Mouse (Mus musculus) monocyte, adult 2 months (primary cell): Measurements from ENCODE around the gene Gabrb1.

Experiments
- DNase-seq, 2 experiments: peaks; one replicate each; pipeline ENCODE4 v3.0.0; 2022; ENCODE audit warnings: low spot score in 2 of 2, low read depth in 1 of 2

Gabrb1 gene

GRCm38 (mm10) chr5:71657482-71658114, at the start of gene Gabrb1:
Gene Gabrb1 (plus strand): TSS chr5:71658113.
- no peak for DNase-seq

- DNase-seq, result no peak
These were observed 49.2 kb upstream of the Gabrb1 start for GRCm38 (mm10) chr5:71608735-71609134.

GRCm38 (mm10) chr5:71614311-71614710, 43.6 kb upstream of the Gabrb1 start:
- DNase-seq, result no peak

- DNase-seq, result no peak
These were observed 41.2 kb upstream of the Gabrb1 start for GRCm38 (mm10) chr5:71616734-71617133.

- DNase-seq, result no peak
These were observed 30.1 kb upstream of the Gabrb1 start for GRCm38 (mm10) chr5:71627820-71628219.

- DNase-seq, result no peak
These were observed 18.1 kb upstream of the Gabrb1 start for GRCm38 (mm10) chr5:71639804-71640203.

- no peak for DNase-seq
These were observed 9.8 kb upstream of the Gabrb1 start for GRCm38 (mm10) chr5:71648108-71648507.

- DNase-seq, result no peak
These were observed 3.9 kb upstream of the Gabrb1 start for GRCm38 (mm10) chr5:71654056-71654455.

GRCm38 (mm10) chr5:71656771-71657170, 1.1 kb upstream of the Gabrb1 start:
- DNase-seq, result no peak

GRCm38 (mm10) chr5:71658115-71658497, 193 bp downstream of the Gabrb1 start, which contains the start of gene Gabra4:
Gene Gabra4 (minus strand): TSS chr5:71658308.
- DNase-seq, result no peak

- no peak for DNase-seq
These were observed 7.7 kb downstream of the Gabrb1 start for GRCm38 (mm10) chr5:71665593-71665992.

GRCm38 (mm10) chr5:71699696-71700467, 42.0 kb downstream of the Gabrb1 start:
- no peak for DNase-seq

GRCm38 (mm10) chr5:71700468-71701272, 42.8 kb downstream of the Gabrb1 start:
- DNase-seq, result no peak

- no peak for DNase-seq
These were observed 43.3 kb downstream of the Gabrb1 start for GRCm38 (mm10) chr5:71701273-71701614.

- no peak for DNase-seq
These were observed 75.2 kb downstream of the Gabrb1 start for GRCm38 (mm10) chr5:71732931-71733792.

- DNase-seq, result no peak
These were observed 89.5 kb downstream of the Gabrb1 start for GRCm38 (mm10) chr5:71747411-71747810.

- DNase-seq, result no peak
These were observed 96.1 kb downstream of the Gabrb1 start for GRCm38 (mm10) chr5:71753966-71754365.

GRCm38 (mm10) chr5:71761105-71761504, 103.2 kb downstream of the Gabrb1 start:
- DNase-seq, result no peak

- DNase-seq, result no peak
These were observed 123.7 kb downstream of the Gabrb1 start for GRCm38 (mm10) chr5:71781514-71782179.

GRCm38 (mm10) chr5:71822862-71823261, 164.9 kb downstream of the Gabrb1 start:
- no peak for DNase-seq
